Mouse (Mus musculus): ENCODE data around the gene Ntrk2.

GRCm38 (mm10) chr13:59040156-59040915, 234.0 kb downstream of the Ntrk2 start:
- TF ChIP-seq POLR2A (IDR thresholded peaks at IDR 0.05; ENCODE audit: extremely low read depth, insufficient read depth, low read length) (no peak), CTCF (IDR thresholded peaks at IDR 0.05; ENCODE audit: extremely low read depth, insufficient read depth, low read length) (no peak)
